Mouse (Mus musculus): Measurements from ENCODE around the gene Aff3. TPM values are rescaled to one million over a fixed set of nuclear protein-coding genes. Genes with fewer than 3 reads are reported as not detected.
A peak's percentile ranks its signal among the peaks of the same experiment; 100 is the strongest.
"Not testable (repeated sequence)": the region's sequence is repeated elsewhere in the genome, so short reads cannot be mapped to it uniquely, and the experiment has no call there.

Gene Aff3
- polyA plus RNA-seq, 1 experiment from 2014 or later = 38.0 TPM

- H3K4me1 ChIP-seq = peaks cover 56% of the 10 kb centered on the region
- no peak overlapping the region for H3K27ac ChIP-seq
- no peaks in the 10 kb centered on the region for H3K27me3 ChIP-seq (replicated peaks)
- no peak for ATAC-seq (replicated peaks)
- H3K9ac ChIP-seq = no peak overlapping the region
- H3K36me3 ChIP-seq (replicated peaks) = no peaks in the 10 kb centered on the region
- H3K4me2 ChIP-seq = no peak overlapping the region
- no peak overlapping the region for H3K4me3 ChIP-seq
- no peaks in the 10 kb centered on the region for H3K9me3 ChIP-seq
- WGBS = 25% methylated on average over 12 of the region's 12 CpGs
Observed at GRCm38 (mm10) chr1:38436471-38437340, 228.0 kb downstream of the Aff3 start.

- H3K36me3 ChIP-seq (replicated peaks); H3K4me2 ChIP-seq; H3K9me3 ChIP-seq; H3K4me3 ChIP-seq; ATAC-seq (replicated peaks); H3K27ac ChIP-seq; H3K9ac ChIP-seq; H3K27me3 ChIP-seq (replicated peaks): not testable (repeated sequence)
- WGBS = 97% methylated on average over 12 of the region's 12 CpGs
- H3K4me1 ChIP-seq = peaks cover 13% of the 10 kb centered on the region
Observed at GRCm38 (mm10) chr1:38430311-38430710, 234.4 kb downstream of the Aff3 start.

- H3K9me3 ChIP-seq = no peaks in the 10 kb centered on the region
- H3K27me3 ChIP-seq (replicated peaks) = no peaks in the 10 kb centered on the region
- H3K4me2 ChIP-seq = no peak overlapping the region
- WGBS = 47% methylated on average over 13 of the region's 13 CpGs
- H3K4me1 ChIP-seq = peaks cover 13% of the 10 kb centered on the region
- ATAC-seq (replicated peaks) = peak; percentile 31; the same call in 1 of the 2 replicates
- no peak overlapping the region for H3K9ac ChIP-seq
- peak overlapping the region; percentile 47 for H3K27ac ChIP-seq
- no peaks in the 10 kb centered on the region for H3K36me3 ChIP-seq (replicated peaks)
- no peak overlapping the region for H3K4me3 ChIP-seq
Observed at GRCm38 (mm10) chr1:38428708-38429683, 235.8 kb downstream of the Aff3 start.

GRCm38 (mm10) chr1:38422921-38423320 is 241.8 kb downstream of the Aff3 start:
- no peaks in the 10 kb centered on the region for H3K27me3 ChIP-seq (replicated peaks)
- no peak overlapping the region for H3K4me2 ChIP-seq
- H3K27ac ChIP-seq = no peak overlapping the region
- H3K4me3 ChIP-seq = no peak overlapping the region
- no peaks in the 10 kb centered on the region for H3K36me3 ChIP-seq (replicated peaks)
- H3K9ac ChIP-seq = no peak overlapping the region
- no peak for ATAC-seq (replicated peaks)
- H3K4me1 ChIP-seq = peaks cover 12% of the 10 kb centered on the region
- no peaks in the 10 kb centered on the region for H3K9me3 ChIP-seq
- 90% methylated on average over 6 of the region's 6 CpGs for WGBS

- Histone ChIP-seq H3K4me1 (peaks cover 22% of the 10 kb centered on the region), H3K4me2 (no peak overlapping the region), H3K27me3 (replicated peaks) (no peaks in the 10 kb centered on the region), H3K36me3 (replicated peaks) (no peaks in the 10 kb centered on the region), H3K4me3 (no peak overlapping the region), H3K9ac (no peak overlapping the region), H3K9me3 (no peaks in the 10 kb centered on the region), H3K27ac (no peak overlapping the region)
- 83% methylated on average over 4 of the region's 4 CpGs for WGBS
- ATAC-seq (replicated peaks) = no peak
Observed at GRCm38 (mm10) chr1:38419331-38419730, 245.4 kb downstream of the Aff3 start.

DNA sequence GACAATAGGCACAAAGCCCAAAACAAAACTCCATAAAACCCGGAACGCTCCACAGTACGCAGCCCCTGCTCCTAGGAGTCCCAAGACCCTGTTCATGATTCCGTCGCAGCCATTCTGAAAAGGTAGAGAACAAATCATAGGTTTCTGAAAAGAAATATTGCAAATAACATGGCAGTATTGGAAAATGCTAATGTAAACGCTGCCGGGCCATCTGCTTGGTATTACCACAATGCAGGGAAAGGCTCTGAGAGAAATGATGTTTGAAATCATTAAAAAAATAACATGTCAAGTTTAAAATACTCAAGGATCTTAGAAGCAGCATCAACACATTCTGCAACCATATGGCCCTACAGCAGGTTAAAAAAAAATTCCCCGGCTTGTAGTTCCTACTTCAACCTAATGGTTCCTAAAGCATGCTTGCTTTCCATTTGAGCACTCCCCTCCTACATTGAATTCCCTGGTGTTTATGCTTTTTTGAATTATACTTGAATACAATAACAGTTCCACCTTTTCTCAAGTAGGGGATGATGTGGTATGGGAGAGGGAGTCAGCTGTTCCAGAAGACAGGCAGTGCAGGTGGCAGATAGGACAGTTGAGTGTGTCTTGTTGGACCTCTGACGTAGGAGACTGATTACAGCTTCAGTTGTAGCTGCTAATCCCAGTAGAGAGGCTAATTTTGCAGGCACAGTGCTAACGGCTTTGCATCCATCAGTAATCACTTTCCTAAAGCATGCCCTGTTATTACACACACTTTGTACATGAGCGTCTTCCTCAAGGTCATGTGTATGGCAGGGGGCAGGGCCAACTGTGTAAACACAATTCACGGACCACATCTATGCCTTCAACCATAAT is 246.3 kb downstream of the Aff3 start:
- peak; percentile 38; the same call in 1 of the 2 replicates for ATAC-seq (replicated peaks)
- Histone ChIP-seq H3K4me1 (peaks cover 22% of the 10 kb centered on the region), H3K36me3 (replicated peaks) (no peaks in the 10 kb centered on the region), H3K27ac (peak overlapping the region; percentile 74), H3K4me2 (no peak overlapping the region), H3K27me3 (replicated peaks) (no peaks in the 10 kb centered on the region), H3K9ac (no peak overlapping the region), H3K4me3 (no peak overlapping the region), H3K9me3 (no peaks in the 10 kb centered on the region)
- 55% methylated on average over 12 of the region's 12 CpGs for WGBS

DNA sequence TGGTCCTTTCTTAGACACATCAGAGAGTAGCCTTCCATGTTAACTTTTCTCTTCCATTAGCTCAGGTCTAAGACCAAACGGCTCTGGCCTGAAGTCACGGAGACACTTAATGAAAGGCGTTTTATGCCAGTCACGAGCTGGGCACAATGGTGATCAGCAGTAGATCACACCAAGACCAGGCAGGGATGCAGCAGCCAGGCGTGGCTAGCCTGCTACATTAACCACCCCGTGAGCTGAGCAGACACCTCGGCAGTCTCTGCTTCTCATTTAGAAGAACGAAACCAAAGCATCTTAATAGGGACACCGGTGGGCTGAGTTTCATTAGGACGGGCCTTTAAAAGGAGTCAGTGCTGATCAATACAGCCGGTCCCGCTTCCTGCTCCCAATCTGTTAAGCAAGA is 247.6 kb downstream of the Aff3 start:
- H3K4me1 ChIP-seq = peaks cover 22% of the 10 kb centered on the region
- no peaks in the 10 kb centered on the region for H3K36me3 ChIP-seq (replicated peaks)
- 0 out of 2 replicates have a peak, but pooled peaks have one; percentile 26 for ATAC-seq (replicated peaks)
- H3K27me3 ChIP-seq (replicated peaks) = no peaks in the 10 kb centered on the region
- peak overlapping the region; percentile 27; the same call in 1 of the 2 replicates for H3K27ac ChIP-seq
- no peak overlapping the region for H3K4me3 ChIP-seq
- H3K9ac ChIP-seq = no peak overlapping the region
- H3K4me2 ChIP-seq = no peak overlapping the region
- 43% methylated on average over 12 of the region's 12 CpGs for WGBS
- H3K9me3 ChIP-seq = no peaks in the 10 kb centered on the region

- ATAC-seq (replicated peaks) = no peak
- no peak overlapping the region for H3K27ac ChIP-seq
- 89% methylated on average over 6 of the region's 6 CpGs for WGBS
Observed at GRCm38 (mm10) chr1:38415511-38415910, 249.2 kb downstream of the Aff3 start.

DNA sequence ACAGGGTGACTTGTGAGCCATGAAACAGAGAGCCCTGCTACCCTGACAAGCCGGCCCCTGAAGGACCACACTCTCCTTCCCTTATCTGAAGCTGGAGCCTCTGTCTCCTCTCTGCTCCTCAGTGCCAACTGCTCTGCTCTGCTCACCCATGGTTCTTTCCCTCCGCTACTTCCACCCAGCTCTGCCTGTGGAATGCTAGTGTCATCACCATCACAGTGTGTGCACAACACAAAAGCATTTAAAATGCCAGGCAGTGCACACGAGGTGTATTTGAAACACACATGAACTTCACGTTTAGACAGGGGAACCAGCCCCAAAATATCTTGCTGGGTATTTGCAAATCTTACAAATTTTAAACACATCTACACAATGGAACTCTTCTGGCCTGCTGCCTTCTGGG is 253.6 kb downstream of the Aff3 start:
- H3K27me3 ChIP-seq (replicated peaks) = no peaks in the 10 kb centered on the region
- peak; percentile 48 for ATAC-seq (replicated peaks)
- no peaks in the 10 kb centered on the region for H3K36me3 ChIP-seq (replicated peaks)
- no peak overlapping the region for H3K9ac ChIP-seq
- peak overlapping the region; percentile 71 for H3K27ac ChIP-seq
- peaks cover 23% of the 10 kb centered on the region for H3K4me1 ChIP-seq
- H3K4me3 ChIP-seq = no peak overlapping the region
- H3K4me2 ChIP-seq = no peak overlapping the region
- no peaks in the 10 kb centered on the region for H3K9me3 ChIP-seq
- 58% methylated on average over 4 of the region's 4 CpGs for WGBS

More at GRCm38 (mm10) chr1:38415511-38415910, 249.2 kb downstream of the Aff3 start:
- Histone ChIP-seq H3K4me2 (no peak overlapping the region), H3K4me3 (no peak overlapping the region), H3K27me3 (replicated peaks) (no peaks in the 10 kb centered on the region), H3K36me3 (replicated peaks) (no peaks in the 10 kb centered on the region), H3K9me3 (no peaks in the 10 kb centered on the region), H3K9ac (no peak overlapping the region), H3K4me1 (peaks cover 34% of the 10 kb centered on the region)

- H3K4me2 ChIP-seq = 0 out of 2 replicates have a peak overlapping the region, but pooled peaks have one; percentile 11
- H3K4me3 ChIP-seq = no peak overlapping the region
- no peaks in the 10 kb centered on the region for H3K36me3 ChIP-seq (replicated peaks)
- H3K9me3 ChIP-seq = no peaks in the 10 kb centered on the region
- ATAC-seq (replicated peaks) = peak; percentile 88
- H3K27me3 ChIP-seq (replicated peaks) = no peaks in the 10 kb centered on the region
- no peak overlapping the region for H3K9ac ChIP-seq
- H3K4me1 ChIP-seq = peaks cover 23% of the 10 kb centered on the region
- WGBS = 14% methylated on average over 4 of the region's 4 CpGs
- H3K27ac ChIP-seq = peak overlapping the region; percentile 71
Observed at GRCm38 (mm10) chr1:38410457-38410856, 254.3 kb downstream of the Aff3 start.

GRCm38 (mm10) chr1:38408241-38408640 is 256.5 kb downstream of the Aff3 start:
- Histone ChIP-seq H3K27me3 (replicated peaks) (no peaks in the 10 kb centered on the region), H3K36me3 (replicated peaks) (no peaks in the 10 kb centered on the region), H3K4me3 (no peak overlapping the region), H3K4me2 (no peak overlapping the region), H3K27ac (no peak overlapping the region), H3K4me1 (peaks cover 23% of the 10 kb centered on the region), H3K9me3 (no peaks in the 10 kb centered on the region), H3K9ac (no peak overlapping the region)
- 76% methylated on average over 3 of the region's 3 CpGs for WGBS
- ATAC-seq (replicated peaks) = no peak

All from midbrain, embryonic 15.5 days (tissue).